In genomic region chr10:41420496-41421200, GRCm38 (mm10) we compare ENCODE assay signal across 23 mouse cellular contexts. TPM values are rescaled to one million over a fixed set of nuclear protein-coding genes. Genes with fewer than 3 reads are reported as not detected.
DNase-seq lines count a peak whose midpoint lies in the region; ATAC-seq and TF ChIP-seq lines count a peak whose summit lies in the region.
"Had no signal": no experiment of that assay in that cellular context is flagged by ENCODE, and none has a peak within 500 bp of the region (broad histone marks: within the 10 kb centered on the region; RNA-seq: fewer than 3 reads in every experiment).

No protein-coding gene starts in this region.

- DNase-seq in heart, adult 11 months, result peak; percentile 79
- no peak for DNase-seq in heart, postnatal 14 days
- peak; percentile 7 for DNase-seq in kidney, adult 2 months
- no peak for DNase-seq in kidney, postnatal 14 days
- DNase-seq: adrenal gland, adult 8-10 months; adrenal gland, postnatal 14 days; adrenal gland, postnatal 36 days; B cell, adult 2 months; cerebellum, adult 11-12 months; cerebellum, adult 2 months; cerebellum, adult 9-10 months; cerebellum, postnatal 10 days; cerebellum, postnatal 25 days had no signal

- intact Hi-C loops in heart, postnatal 14 days (cut with DNase I), result no loop called here

- no peaks in the 10 kb centered on the region for H3K4me1 ChIP-seq in kidney, adult 2 months (ENCODE audit: control insufficient read depth, insufficient read depth, low read length)
- H3K4me1 ChIP-seq in forebrain, embryonic 13.5 days, result no peaks in the 10 kb centered on the region
- H3K4me1 ChIP-seq: embryonic facial prominence, embryonic 10.5 days; embryonic facial prominence, embryonic 12.5 days had no signal

- no peaks in the 10 kb centered on the region for H3K36me3 ChIP-seq in kidney, adult 2 months (ENCODE audit: control insufficient read depth, insufficient read depth, low read length)
- H3K36me3 ChIP-seq in forebrain, embryonic 13.5 days (ENCODE audit: poor library complexity, severe bottlenecking), result no peaks in the 10 kb centered on the region
- H3K36me3 ChIP-seq: embryonic facial prominence, embryonic 10.5 days; embryonic facial prominence, embryonic 12.5 days; G1E had no signal

- H3K4me2 ChIP-seq in forebrain, embryonic 13.5 days, result no peak overlapping the region
- H3K4me2 ChIP-seq: embryonic facial prominence, embryonic 12.5 days had no signal

- H3K9ac ChIP-seq in forebrain, embryonic 13.5 days, result no peak overlapping the region
- H3K9ac ChIP-seq: embryonic facial prominence, embryonic 12.5 days had no signal

- ATAC-seq in forebrain, embryonic 13.5 days, result no peak
- ATAC-seq: activated CD4-positive, CD25-positive, alpha-beta regulatory T cell, adult 4 months; CD4-positive, CD25-positive, alpha-beta regulatory T cell, adult 4 months; forebrain, embryonic 14.5 days; forebrain, embryonic 16.5 days; Patski had no signal

- no peaks in the 10 kb centered on the region; the same call in 1 of the 2 replicates for H3K27me3 ChIP-seq in kidney, adult 2 months (replicated peaks; ENCODE audit: control insufficient read depth, insufficient read depth, low read length)
- no peaks in the 10 kb centered on the region for H3K27me3 ChIP-seq in forebrain, embryonic 13.5 days
- H3K27me3 ChIP-seq: CH12.LX; embryonic facial prominence, embryonic 12.5 days had no signal

- WGBS in kidney, adult 2 months, result 83% methylated on average over 9 of the region's 9 CpGs
- WGBS in forebrain, embryonic 13.5 days, result 86% methylated on average over 9 of the region's 9 CpGs

- TF ChIP-seq CTCF in kidney, adult 2 months (conservative IDR thresholded peaks at IDR 0.05; ENCODE audit: insufficient read depth, insufficient read length, low read depth, low read length), result no peak

- H3K9me3 ChIP-seq in forebrain, embryonic 13.5 days (replicated peaks), result peaks cover 1% of the 10 kb centered on the region
- H3K9me3 ChIP-seq: embryonic facial prominence, embryonic 12.5 days; G1E had no signal

- H3K27ac ChIP-seq in kidney, adult 2 months (ENCODE audit: insufficient read depth, low read depth, low read length), result no peak overlapping the region
- H3K27ac ChIP-seq in forebrain, embryonic 13.5 days, result no peak overlapping the region
- H3K27ac ChIP-seq: embryonic facial prominence, embryonic 10.5 days; embryonic facial prominence, embryonic 12.5 days had no signal

- H3K4me3 ChIP-seq in kidney, adult 2 months (ENCODE audit: insufficient read depth, low read depth, low read length), result no peak overlapping the region
- no peak overlapping the region for H3K4me3 ChIP-seq in forebrain, embryonic 13.5 days
- H3K4me3 ChIP-seq: embryonic facial prominence, embryonic 10.5 days; embryonic facial prominence, embryonic 12.5 days had no signal

- TF ChIP-seq POLR2A in kidney, adult 2 months (IDR thresholded peaks at IDR 0.05; ENCODE audit: low read depth, low read length), result no peak

RNA-seq across cellular contexts. Expression of gene Zbtb24, which starts 29.5 kb away (rescaled TPM):
- total RNA-seq in heart, postnatal 14 days (2021), result 1 to 10 TPM; 9.6 to 9.8 TPM
- polyA plus RNA-seq in kidney, adult 2 months (2012; rRNA removed), result 14.9 and 17.9 TPM in 2 replicates
- polyA plus RNA-seq in forebrain, embryonic 13.5 days (2015; fragmentation: Nextera tagmentation; extraction: Ambion mirVana), result 19.1 and 19.8 TPM in 2 replicates

RNA-seq across cellular contexts. Expression of gene Mical1, which starts 55.5 kb away (rescaled TPM):
- 10 to 100 TPM; 20.6 to 20.8 TPM for total RNA-seq in heart, postnatal 14 days (2021)
- 9.1 and 10.2 TPM in 2 replicates for polyA plus RNA-seq in kidney, adult 2 months (2012; rRNA removed)
- polyA plus RNA-seq in forebrain, embryonic 13.5 days (2015; fragmentation: Nextera tagmentation; extraction: Ambion mirVana), result 35.9 and 41.9 TPM in 2 replicates

Comparison
In these comparisons a context has a peak if more than half of its experiments do, and no peak if none do; other contexts are left out.
1. DNase-seq: peak in heart, adult 11 months (single experiment) and kidney, adult 2 months (single experiment); none in heart, postnatal 14 days (0 of 2) and kidney, postnatal 14 days (single experiment).